Mouse (Mus musculus) CH12.LX (cell line): ENCODE measurements at regions not wholly inside any gene's neighbourhood (a gene's known extent, or its start where the extent isn't known, plus 50 kb on each side); places are given as distances from the start of the nearest gene placed in this dataset.

Experiments
- DNase-seq: peaks from one replicate; pipeline ENCODE4 v3.0.0-alpha.2; 2013; ENCODE audit errors: extremely low read depth
- H3K27ac ChIP-seq: 2 replicates; pipeline ENCODE4 v1.5.1; 2012; ENCODE audit warnings: low read depth, mild to moderate bottlenecking, control low read depth, moderate library complexity; ENCODE audit not compliant: insufficient read depth
- H3K27me3 ChIP-seq: replicated peaks from 2 replicates; pipeline ENCODE3; 2012; ENCODE audit warnings: inconsistent platforms
- H3K36me3 ChIP-seq, 2 experiments: replicated peaks in 1 of 2; 2 replicates each; pipeline versions ENCODE3 to v1.6.1; 2012; ENCODE audit warnings: inconsistent platforms in 1 of 2, low read length in 1 of 2, mild to moderate bottlenecking in 1 of 2, mixed read lengths in 1 of 2, moderate library complexity in 1 of 2; ENCODE audit not compliant: control insufficient read depth in 1 of 2, insufficient read depth in 1 of 2
- H3K4me1 ChIP-seq, 2 experiments: 2 replicates each; pipeline ENCODE4 v1.6.1; 2012; ENCODE audit warnings: inconsistent platforms in 1 of 2, moderate library complexity in 1 of 2; ENCODE audit not compliant: insufficient read depth in 2 of 2, control insufficient read depth in 1 of 2
- H3K4me2 ChIP-seq: 2 replicates; pipeline ENCODE4 v1.6.1; 2012; ENCODE audit warnings: low read depth, mild to moderate bottlenecking, control low read depth; ENCODE audit not compliant: poor library complexity, insufficient read depth, severe bottlenecking
- H3K4me3 ChIP-seq, 3 experiments: fragments of 150-350 bp in 1 of 3; sonication (generic) in 1 of 3; replicated peaks in 1 of 3; 2 replicates each; pipeline versions ENCODE3 to v1.5.1; 2011 to 2012; ENCODE audit warnings: low read depth in 2 of 3, low read length in 2 of 3, mild to moderate bottlenecking in 2 of 3, moderate library complexity in 2 of 3, control low read depth in 1 of 3, improper control_type of control experiment in 1 of 3, inconsistent platforms in 1 of 3, mixed read lengths in 1 of 3; ENCODE audit not compliant: poor library complexity in 1 of 3
- H3K79me2 ChIP-seq: replicated peaks from 2 replicates; pipeline ENCODE4 v1.6.1; 2012; ENCODE audit warnings: mild to moderate bottlenecking, moderate library complexity; ENCODE audit not compliant: control insufficient read depth, poor library complexity, insufficient read depth, severe bottlenecking; ENCODE audit errors: extremely low read depth
- H3K9ac ChIP-seq: 2 replicates; pipeline ENCODE4 v1.6.1; 2012; ENCODE audit warnings: low read depth, mild to moderate bottlenecking, control low read depth, moderate library complexity; ENCODE audit not compliant: insufficient read depth
- H3K9me3 ChIP-seq: replicated peaks from 2 replicates; pipeline ENCODE3; 2012; ENCODE audit warnings: low read length, inconsistent platforms, mixed read lengths
- BHLHE40 ChIP-seq: IDR thresholded peaks from 2 replicates; pipeline ENCODE4 v1.6.1; 2011; ENCODE audit warnings: mild to moderate bottlenecking, low read depth, low read length, improper control_type of control experiment
- CHD1 ChIP-seq: IDR thresholded peaks from 2 replicates; pipeline ENCODE4 v1.6.1; 2012; ENCODE audit warnings: low read depth, low read length, improper control_type of control experiment, inconsistent platforms
- CHD2 ChIP-seq: IDR thresholded peaks from 2 replicates; pipeline ENCODE4 v1.6.1; 2011; ENCODE audit warnings: low read length, improper control_type of control experiment
- EP300 ChIP-seq: IDR thresholded peaks from 2 replicates; pipeline ENCODE4 v1.6.1; 2011; ENCODE audit warnings: low read length, improper control_type of control experiment
- HCFC1 ChIP-seq: IDR thresholded peaks from 2 replicates; pipeline ENCODE4 v1.6.1; 2012; ENCODE audit warnings: low read depth, mild to moderate bottlenecking, inconsistent platforms, low read length, improper control_type of control experiment
- JUN ChIP-seq: IDR thresholded peaks from 2 replicates; pipeline ENCODE4 v1.6.1; 2011; ENCODE audit warnings: low read depth, mild to moderate bottlenecking, low read length, improper control_type of control experiment, moderate library complexity; ENCODE audit not compliant: insufficient read depth
- JUND ChIP-seq: conservative IDR thresholded peaks from 2 replicates; pipeline ENCODE4 v1.6.1; 2011; ENCODE audit warnings: low read depth, low read length, improper control_type of control experiment
- KAT2A ChIP-seq: IDR thresholded peaks from 2 replicates; pipeline ENCODE4 v1.6.1; 2012; ENCODE audit warnings: low read length, improper control_type of control experiment, inconsistent platforms; ENCODE audit not compliant: insufficient replicate concordance
- MAFK ChIP-seq: IDR thresholded peaks from 2 replicates; pipeline ENCODE4 v1.6.1; 2011; ENCODE audit warnings: low read length, improper control_type of control experiment; ENCODE audit not compliant: insufficient replicate concordance
- MEF2A ChIP-seq: IDR thresholded peaks from 2 replicates; pipeline ENCODE4 v1.6.1; 2014; ENCODE audit warnings: low read depth, mild to moderate bottlenecking, inconsistent platforms, low read length, improper control_type of control experiment, borderline replicate concordance
- MXI1 ChIP-seq: IDR thresholded peaks from 2 replicates; pipeline ENCODE4 v1.6.1; 2011; ENCODE audit warnings: mild to moderate bottlenecking, low read depth, low read length, improper control_type of control experiment
- MYC ChIP-seq: IDR thresholded peaks from 2 replicates; pipeline ENCODE4 v1.6.1; 2011; ENCODE audit warnings: low read depth, mild to moderate bottlenecking, improper control_type of control experiment, low read length
- POLR2A ChIP-seq: IDR thresholded peaks from 2 replicates; pipeline ENCODE4 v1.6.1; 2011; ENCODE audit warnings: low read depth, mild to moderate bottlenecking, improper control_type of control experiment, low read length
- POLR2AphosphoS2 ChIP-seq: IDR thresholded peaks from 2 replicates; pipeline ENCODE4 v1.6.1; 2011; ENCODE audit warnings: low read depth, low read length, improper control_type of control experiment
- SIN3A ChIP-seq: IDR thresholded peaks from 2 replicates; pipeline ENCODE4 v1.6.1; 2012; ENCODE audit warnings: low read length, improper control_type of control experiment, inconsistent platforms
- SMC3 ChIP-seq: IDR thresholded peaks from 2 replicates; pipeline ENCODE4 v1.6.1; 2011; ENCODE audit warnings: low read depth, low read length, improper control_type of control experiment
- TBP ChIP-seq: conservative IDR thresholded peaks from 2 replicates; pipeline ENCODE4 v1.6.1; 2011; ENCODE audit warnings: low read depth, low read length, improper control_type of control experiment
- TCF12 ChIP-seq: IDR thresholded peaks from 2 replicates; pipeline ENCODE4 v1.6.1; 2014; ENCODE audit warnings: low read depth, mild to moderate bottlenecking, inconsistent platforms, low read length, improper control_type of control experiment
- USF1 ChIP-seq: IDR thresholded peaks from 2 replicates; pipeline ENCODE4 v1.6.1; 2014; ENCODE audit warnings: low read depth, mild to moderate bottlenecking, inconsistent platforms, low read length, improper control_type of control experiment
- USF2 ChIP-seq: conservative IDR thresholded peaks from 2 replicates; pipeline ENCODE4 v1.6.1; 2011; ENCODE audit warnings: low read depth, low read length, improper control_type of control experiment
- dilution Hi-C: fragments of 300-500 bp; cut with MboI; formaldehyde crosslinking; loops from 2 replicates; pipeline ENCODE4 v1.14.3; 2020; ENCODE audit warnings: low sequenced_read_pairs; ENCODE audit not compliant: extremely low pct_unique_long_range_greater_than_20kb, extremely low pct_ligation_motif_present
- in situ Hi-C: fragments of 300-500 bp; cut with MboI; formaldehyde crosslinking; loops from 3 replicates; pipeline ENCODE4 v1.14.3; 2019; ENCODE audit warnings: low sequenced_read_pairs, low pct_ligation_motif_present, low pct_unique_long_range_greater_than_20kb, mixed read lengths

GRCm38 (mm10) chr13:99593846-99594813 lies 77.8 kb upstream of the Map1b start:
- Histone ChIP-seq H3K4me3 (no peak overlapping the region), H3K79me2 (no peaks in the 10 kb centered on the region), H3K9ac (no peak overlapping the region), H3K27me3 (no peaks in the 10 kb centered on the region), H3K36me3 (no peaks in the 10 kb centered on the region), H3K4me1 (peaks cover 0 to 26% of the 10 kb centered on the region in 2 experiments; a peak in 2 of 4 replicates), H3K27ac (no peak overlapping the region), H3K4me2 (no peak overlapping the region), H3K9me3 (no peaks in the 10 kb centered on the region)
- TF ChIP-seq KAT2A (no peak), TBP (no peak), TCF12 (no peak)
- DNase-seq: no peak
- in situ Hi-C loops: no loop called here
- dilution Hi-C loops: no loop called here

- H3K27ac ChIP-seq: no peak overlapping the region
- H3K4me1 ChIP-seq: peaks cover 0 to 35% of the 10 kb centered on the region in 2 experiments; a peak in 2 of 4 replicates
- in situ Hi-C loops: no loop called here
- H3K79me2 ChIP-seq: no peaks in the 10 kb centered on the region
- H3K36me3 ChIP-seq: no peaks in the 10 kb centered on the region
- dilution Hi-C loops: no loop called here
- DNase-seq: no peak
- H3K4me2 ChIP-seq: no peak overlapping the region
- TF ChIP-seq SIN3A (no peak), POLR2A (no peak), JUND (no peak), USF2 (no peak), USF1 (no peak), CHD2 (no peak), TBP (no peak), TCF12 (no peak), MAFK (no peak)
- H3K27me3 ChIP-seq: no peaks in the 10 kb centered on the region
- H3K4me3 ChIP-seq: no peak overlapping the region
- H3K9me3 ChIP-seq: no peaks in the 10 kb centered on the region
- no peak overlapping the region for H3K9ac ChIP-seq
Measured at GRCm38 (mm10) chr13:99593243-99593635, 76.9 kb upstream of the Map1b start.

GRCm38 (mm10) chr13:99592596-99593242 lies 76.4 kb upstream of the Map1b start:
- no peaks in the 10 kb centered on the region for H3K27me3 ChIP-seq
- no peaks in the 10 kb centered on the region for H3K36me3 ChIP-seq
- TF ChIP-seq POLR2AphosphoS2 (no peak), BHLHE40 (no peak), CHD2 (no peak), MXI1 (no peak), SIN3A (no peak), SMC3 (no peak), EP300 (no peak), HCFC1 (no peak), MAFK (no peak), TBP (no peak), JUND (no peak), MYC (no peak), KAT2A (no peak), MEF2A (no peak), CHD1 (no peak), JUN (no peak)
- H3K27ac ChIP-seq: no peak overlapping the region
- dilution Hi-C loops (no loop called here), in situ Hi-C loops (no loop called here)
- H3K9ac ChIP-seq: no peak overlapping the region
- H3K79me2 ChIP-seq: no peaks in the 10 kb centered on the region
- peaks cover 0 to 39% of the 10 kb centered on the region in 2 experiments; a peak in 2 of 4 replicates for H3K4me1 ChIP-seq
- no peak overlapping the region for H3K4me3 ChIP-seq
- no peak for DNase-seq
- H3K9me3 ChIP-seq: no peaks in the 10 kb centered on the region
- no peak overlapping the region for H3K4me2 ChIP-seq
